Mouse (Mus musculus) megakaryocyte, embryonic 14.5 days (primary cell): ENCODE data around the gene Fh1.

Experiments
- FLI1 ChIP-seq: IDR thresholded peaks from 2 replicates; pipeline ENCODE4 v1.6.1; 2012; ENCODE audit warnings: low read length, inconsistent platforms, mixed read lengths
- GATA1 ChIP-seq: IDR thresholded peaks from 3 replicates; pipeline ENCODE4 v1.6.1; 2012; ENCODE audit warnings: mixed read lengths, low read length, inconsistent platforms, borderline replicate concordance

- TF ChIP-seq GATA1 = no peak
- TF ChIP-seq FLI1 = no peak
These were observed 61.1 kb downstream of the Fh1 start for GRCm38 (mm10) chr1:175564321-175564720.
